Mouse (Mus musculus) yolk sac, embryonic 10.5 days (tissue): ENCODE measurements around the gene E2f2.

Source experiments
- DNase-seq: peaks from one replicate; pipeline ENCODE4 v3.0.0-alpha.2; 2017; ENCODE audit warnings: low spot score

Gene E2f2

GRCm38 (mm10) chr4:136242728-136243127 is 70.5 kb downstream of the E2f2 start:
- no peak for DNase-seq

GRCm38 (mm10) chr4:136244208-136244607 is 72.0 kb downstream of the E2f2 start:
- no peak for DNase-seq
